Mouse (Mus musculus) CH12.LX (cell line): Measurements from ENCODE around the gene Zfp931. TPM values are rescaled to one million over a fixed set of nuclear protein-coding genes. Genes with fewer than 3 reads are reported as not detected.

ENCODE experiments used
- DNase-seq: peaks from one replicate; pipeline ENCODE4 v3.0.0-alpha.2; 2013; ENCODE audit errors: extremely low read depth
- H3K27ac ChIP-seq: 2 replicates; pipeline ENCODE4 v1.5.1; 2012; ENCODE audit warnings: low read depth, mild to moderate bottlenecking, control low read depth, moderate library complexity; ENCODE audit not compliant: insufficient read depth
- H3K27me3 ChIP-seq: replicated peaks from 2 replicates; pipeline ENCODE3; 2012; ENCODE audit warnings: inconsistent platforms
- H3K36me3 ChIP-seq, 2 experiments: replicated peaks in 1 of 2; 2 replicates each; pipeline versions ENCODE3 to v1.6.1; 2012; ENCODE audit warnings: inconsistent platforms in 1 of 2, low read length in 1 of 2, mild to moderate bottlenecking in 1 of 2, mixed read lengths in 1 of 2, moderate library complexity in 1 of 2; ENCODE audit not compliant: control insufficient read depth in 1 of 2, insufficient read depth in 1 of 2
- H3K4me1 ChIP-seq, 2 experiments: 2 replicates each; pipeline ENCODE4 v1.6.1; 2012; ENCODE audit warnings: inconsistent platforms in 1 of 2, moderate library complexity in 1 of 2; ENCODE audit not compliant: insufficient read depth in 2 of 2, control insufficient read depth in 1 of 2
- H3K4me2 ChIP-seq: 2 replicates; pipeline ENCODE4 v1.6.1; 2012; ENCODE audit warnings: low read depth, mild to moderate bottlenecking, control low read depth; ENCODE audit not compliant: poor library complexity, insufficient read depth, severe bottlenecking
- H3K4me3 ChIP-seq, 3 experiments: fragments of 150-350 bp in 1 of 3; sonication (generic) in 1 of 3; replicated peaks in 1 of 3; 2 replicates each; pipeline versions ENCODE3 to v1.5.1; 2011 to 2012; ENCODE audit warnings: low read depth in 2 of 3, low read length in 2 of 3, mild to moderate bottlenecking in 2 of 3, moderate library complexity in 2 of 3, control low read depth in 1 of 3, improper control_type of control experiment in 1 of 3, inconsistent platforms in 1 of 3, mixed read lengths in 1 of 3; ENCODE audit not compliant: poor library complexity in 1 of 3
- H3K79me2 ChIP-seq: replicated peaks from 2 replicates; pipeline ENCODE4 v1.6.1; 2012; ENCODE audit warnings: mild to moderate bottlenecking, moderate library complexity; ENCODE audit not compliant: control insufficient read depth, poor library complexity, insufficient read depth, severe bottlenecking; ENCODE audit errors: extremely low read depth
- H3K9ac ChIP-seq: 2 replicates; pipeline ENCODE4 v1.6.1; 2012; ENCODE audit warnings: low read depth, mild to moderate bottlenecking, control low read depth, moderate library complexity; ENCODE audit not compliant: insufficient read depth
- H3K9me3 ChIP-seq: replicated peaks from 2 replicates; pipeline ENCODE3; 2012; ENCODE audit warnings: low read length, inconsistent platforms, mixed read lengths
- BHLHE40 ChIP-seq: IDR thresholded peaks from 2 replicates; pipeline ENCODE4 v1.6.1; 2011; ENCODE audit warnings: mild to moderate bottlenecking, low read depth, low read length, improper control_type of control experiment
- E2F4 ChIP-seq: IDR thresholded peaks from 2 replicates; pipeline ENCODE4 v1.6.1; 2011; ENCODE audit warnings: low read depth, low read length, improper control_type of control experiment; ENCODE audit not compliant: insufficient replicate concordance
- EP300 ChIP-seq: IDR thresholded peaks from 2 replicates; pipeline ENCODE4 v1.6.1; 2011; ENCODE audit warnings: low read length, improper control_type of control experiment
- GABPA ChIP-seq: IDR thresholded peaks from 2 replicates; pipeline ENCODE4 v1.6.1; 2012; ENCODE audit warnings: low read depth, low read length, improper control_type of control experiment, inconsistent platforms; ENCODE audit not compliant: insufficient replicate concordance
- HCFC1 ChIP-seq: IDR thresholded peaks from 2 replicates; pipeline ENCODE4 v1.6.1; 2012; ENCODE audit warnings: low read depth, mild to moderate bottlenecking, inconsistent platforms, low read length, improper control_type of control experiment
- KAT2A ChIP-seq: IDR thresholded peaks from 2 replicates; pipeline ENCODE4 v1.6.1; 2012; ENCODE audit warnings: low read length, improper control_type of control experiment, inconsistent platforms; ENCODE audit not compliant: insufficient replicate concordance
- MAFK ChIP-seq: IDR thresholded peaks from 2 replicates; pipeline ENCODE4 v1.6.1; 2011; ENCODE audit warnings: low read length, improper control_type of control experiment; ENCODE audit not compliant: insufficient replicate concordance
- MAZ ChIP-seq: IDR thresholded peaks from 2 replicates; pipeline ENCODE4 v1.6.1; 2012; ENCODE audit warnings: low read depth, mild to moderate bottlenecking, inconsistent platforms, low read length, improper control_type of control experiment, moderate library complexity
- MEF2A ChIP-seq: IDR thresholded peaks from 2 replicates; pipeline ENCODE4 v1.6.1; 2014; ENCODE audit warnings: low read depth, mild to moderate bottlenecking, inconsistent platforms, low read length, improper control_type of control experiment, borderline replicate concordance
- MXI1 ChIP-seq: IDR thresholded peaks from 2 replicates; pipeline ENCODE4 v1.6.1; 2011; ENCODE audit warnings: mild to moderate bottlenecking, low read depth, low read length, improper control_type of control experiment
- MYC ChIP-seq: IDR thresholded peaks from 2 replicates; pipeline ENCODE4 v1.6.1; 2011; ENCODE audit warnings: low read depth, mild to moderate bottlenecking, improper control_type of control experiment, low read length
- PAX5 ChIP-seq: IDR thresholded peaks from 2 replicates; pipeline ENCODE4 v1.6.1; 2012; ENCODE audit warnings: low read length, inconsistent platforms, mixed read lengths
- RAD21 ChIP-seq: IDR thresholded peaks from 2 replicates; pipeline ENCODE4 v1.6.1; 2011; ENCODE audit warnings: low read depth, mild to moderate bottlenecking, low read length, improper control_type of control experiment, moderate library complexity
- SIN3A ChIP-seq: IDR thresholded peaks from 2 replicates; pipeline ENCODE4 v1.6.1; 2012; ENCODE audit warnings: low read length, improper control_type of control experiment, inconsistent platforms
- SMC3 ChIP-seq: IDR thresholded peaks from 2 replicates; pipeline ENCODE4 v1.6.1; 2011; ENCODE audit warnings: low read depth, low read length, improper control_type of control experiment
- TBP ChIP-seq: conservative IDR thresholded peaks from 2 replicates; pipeline ENCODE4 v1.6.1; 2011; ENCODE audit warnings: low read depth, low read length, improper control_type of control experiment
- TCF12 ChIP-seq: IDR thresholded peaks from 2 replicates; pipeline ENCODE4 v1.6.1; 2014; ENCODE audit warnings: low read depth, mild to moderate bottlenecking, inconsistent platforms, low read length, improper control_type of control experiment
- USF1 ChIP-seq: IDR thresholded peaks from 2 replicates; pipeline ENCODE4 v1.6.1; 2014; ENCODE audit warnings: low read depth, mild to moderate bottlenecking, inconsistent platforms, low read length, improper control_type of control experiment
- ZKSCAN1 ChIP-seq: IDR thresholded peaks from 2 replicates; pipeline ENCODE4 v1.6.1; 2012; ENCODE audit warnings: low read depth, inconsistent platforms, low read length, improper control_type of control experiment, borderline replicate concordance
- ZMIZ1 ChIP-seq: IDR thresholded peaks from 2 replicates; pipeline ENCODE4 v1.6.1; 2012; ENCODE audit warnings: low read depth, mild to moderate bottlenecking, inconsistent platforms, low read length, improper control_type of control experiment
- ZNF384 ChIP-seq: IDR thresholded peaks from 2 replicates; pipeline ENCODE4 v1.6.1; 2012; ENCODE audit warnings: low read depth, low read length, improper control_type of control experiment, inconsistent platforms
- dilution Hi-C: fragments of 300-500 bp; cut with MboI; formaldehyde crosslinking; loops from 2 replicates; pipeline ENCODE4 v1.14.3; 2020; ENCODE audit warnings: low sequenced_read_pairs; ENCODE audit not compliant: extremely low pct_unique_long_range_greater_than_20kb, extremely low pct_ligation_motif_present
- in situ Hi-C: fragments of 300-500 bp; cut with MboI; formaldehyde crosslinking; loops from 3 replicates; pipeline ENCODE4 v1.14.3; 2019; ENCODE audit warnings: low sequenced_read_pairs, low pct_ligation_motif_present, low pct_unique_long_range_greater_than_20kb, mixed read lengths
- polyA plus RNA-seq: library from polyadenylated mRNA; unstranded; fragments of >175 nt; gene quantifications from 2 replicates; pipeline ENCODE4 v1.2.1, GENCODE M21; 2012; ENCODE audit warnings: low read depth; ENCODE audit not compliant: insufficient read length
- total RNA-seq, 2 experiments: library from RNA; depleted of rRNA; stranded (reverse); fragments of 300-350 nt in 1 of 2; fragments of >200 nt in 1 of 2; gene quantifications; 2 replicates each; pipeline ENCODE4 v1.2.3; 2012 to 2014

The Zfp931 gene
- total and polyA plus RNA-seq, 3 experiments: 3.2 to 14.0 (median 5.6) TPM

- Histone ChIP-seq H3K9ac (no peak overlapping the region), H3K27me3 (peaks cover 77% of the 10 kb centered on the region), H3K9me3 (no peaks in the 10 kb centered on the region), H3K4me2 (no peak overlapping the region), H3K79me2 (no peaks in the 10 kb centered on the region), H3K27ac (no peak overlapping the region), H3K4me3 (no peak overlapping the region), H3K4me1 (peaks cover 0 to 5% of the 10 kb centered on the region in 2 experiments; a peak in 1 of 4 replicates), H3K36me3 (no peaks in the 10 kb centered on the region)
- in situ Hi-C loops: no loop called here
- DNase-seq: no peak
- TF ChIP-seq ZMIZ1: no peak
- no peak for TF ChIP-seq GABPA
- TF ChIP-seq MXI1: no peak
- no peak for TF ChIP-seq MAFK
- no peak for TF ChIP-seq KAT2A
- no peak for TF ChIP-seq USF1
- no peak for TF ChIP-seq PAX5
- TF ChIP-seq MAZ: no peak
- TF ChIP-seq TBP: no peak
- no peak for TF ChIP-seq HCFC1
- no peak for TF ChIP-seq BHLHE40
- TF ChIP-seq MEF2A: no peak
- no peak for TF ChIP-seq E2F4
- TF ChIP-seq SMC3: no peak
- TF ChIP-seq ZKSCAN1: no peak
- TF ChIP-seq EP300: no peak
- no peak for TF ChIP-seq ZNF384
- dilution Hi-C loops: no loop called here
These were observed 43.1 kb upstream of the Zfp931 start for GRCm38 (mm10) chr2:178121375-178121688.

GRCm38 (mm10) chr2:178120651-178121374 lies 42.5 kb upstream of the Zfp931 start:
- no peak overlapping the region for H3K4me2 ChIP-seq
- H3K27me3 ChIP-seq: peaks cover 71% of the 10 kb centered on the region
- no peak overlapping the region for H3K27ac ChIP-seq
- no peaks in the 10 kb centered on the region for H3K36me3 ChIP-seq
- no peak for DNase-seq
- H3K4me3 ChIP-seq: no peak overlapping the region
- TF ChIP-seq MYC (no peak), USF1 (no peak), TCF12 (no peak), ZMIZ1 (no peak), RAD21 (no peak), SIN3A (no peak), BHLHE40 (no peak), TBP (no peak), GABPA (no peak)
- H3K4me1 ChIP-seq: peaks cover 0 to 5% of the 10 kb centered on the region in 2 experiments; a peak in 1 of 4 replicates
- no peaks in the 10 kb centered on the region for H3K79me2 ChIP-seq
- no peak overlapping the region for H3K9ac ChIP-seq
- no peaks in the 10 kb centered on the region for H3K9me3 ChIP-seq
- in situ Hi-C loops (no loop called here), dilution Hi-C loops (no loop called here)
